Mouse (Mus musculus) ES-Bruce4 (cell line): Measurements from ENCODE around the gene Tfrc.

Experiments
- CTCF ChIP-seq: IDR thresholded peaks from one replicate; pipeline ENCODE4 v1.8.1; 2011; ENCODE audit warnings: low read depth, low read length
- EP300 ChIP-seq: IDR thresholded peaks from 2 replicates; pipeline ENCODE4 v1.6.1; 2011; ENCODE audit warnings: low read depth, low read length; ENCODE audit not compliant: insufficient read depth
- POLR2A ChIP-seq: IDR thresholded peaks from one replicate; pipeline ENCODE4 v1.8.1; 2011; ENCODE audit warnings: low read length; ENCODE audit not compliant: insufficient read depth

DNA sequence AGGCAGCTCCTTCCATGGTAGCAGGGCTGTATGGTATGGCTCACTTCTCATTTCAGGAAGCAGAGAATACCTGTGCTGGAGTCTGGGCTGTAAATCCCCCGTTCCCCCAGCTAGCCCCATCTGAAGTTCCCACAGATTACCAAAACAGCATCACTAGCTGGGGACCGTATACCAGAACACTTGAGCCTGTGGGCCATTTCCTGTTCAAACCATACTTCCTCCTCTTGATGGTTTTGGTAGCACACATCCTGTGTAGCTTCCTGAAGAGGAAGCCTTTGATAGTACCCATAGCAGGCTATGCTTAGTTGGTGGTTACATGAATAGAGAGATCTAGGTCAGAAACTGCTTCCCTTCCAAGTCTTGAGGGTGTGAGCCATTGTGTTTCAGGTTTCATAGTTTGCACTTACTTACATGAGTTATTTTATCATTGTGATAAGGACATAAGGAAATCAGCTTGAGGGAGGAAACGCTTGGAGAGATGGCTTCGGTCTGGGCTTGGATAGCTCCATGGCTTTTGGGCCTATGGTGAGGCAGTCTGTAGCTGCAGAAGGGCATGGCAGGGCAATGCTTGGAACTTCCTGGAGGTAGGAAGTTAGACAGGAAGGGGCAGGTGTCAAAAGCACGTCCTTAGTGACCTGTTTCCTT is 42.4 kb downstream of the Tfrc start:
- TF ChIP-seq CTCF (no peak), POLR2A (no peak), EP300 (no peak)
